Mouse (Mus musculus) kidney, embryonic 14.5 days (tissue): ENCODE data around the gene Igf2bp2. TPM values are rescaled to one million over a fixed set of nuclear protein-coding genes. Genes with fewer than 3 reads are reported as not detected.

Source experiments
- ATAC-seq: fragments of 200-750 bp; cut with Nextera tagmentation; 2 replicates; pipeline ENCODE4 v1.8.0; 2017; ENCODE audit warnings: moderate number of reproducible peaks, mild to moderate bottlenecking, moderate TSS enrichment, moderate library complexity; ENCODE audit not compliant: low FRiP score, low TSS enrichment
- H3K27ac ChIP-seq: fragments of 300-500 bp; sonication (generic); 2 replicates; pipeline ENCODE4 v1.5.1; 2014; ENCODE audit warnings: low read depth, mild to moderate bottlenecking, low read length, moderate library complexity, mixed read lengths
- H3K27me3 ChIP-seq: fragments of 300-500 bp; sonication (generic); 2 replicates; pipeline ENCODE4 v1.6.1; 2014; ENCODE audit warnings: mild to moderate bottlenecking, low read length; ENCODE audit not compliant: control insufficient read depth, insufficient read depth
- H3K36me3 ChIP-seq: fragments of 300-500 bp; sonication (generic); 2 replicates; pipeline ENCODE4 v1.6.1; 2014; ENCODE audit warnings: low read length, mixed read lengths; ENCODE audit not compliant: control insufficient read depth, insufficient read depth
- H3K4me1 ChIP-seq: fragments of 300-500 bp; sonication (generic); 2 replicates; pipeline ENCODE4 v1.6.1; 2014; ENCODE audit warnings: low read length, mixed read lengths; ENCODE audit not compliant: control insufficient read depth, insufficient read depth
- H3K4me2 ChIP-seq: fragments of 300-500 bp; sonication (generic); replicated peaks from 2 replicates; pipeline ENCODE4 v1.6.1; 2014; ENCODE audit warnings: low read depth, mild to moderate bottlenecking, low read length
- H3K4me3 ChIP-seq: fragments of 300-500 bp; sonication (generic); 2 replicates; pipeline ENCODE4 v1.5.1; 2014; ENCODE audit warnings: mild to moderate bottlenecking, low read length
- H3K9ac ChIP-seq: fragments of 300-500 bp; sonication (generic); 2 replicates; pipeline ENCODE4 v1.6.1; 2014; ENCODE audit warnings: low read depth, mild to moderate bottlenecking, low read length, moderate library complexity
- H3K9me3 ChIP-seq: fragments of 300-500 bp; sonication (generic); 2 replicates; pipeline ENCODE4 v1.6.1; 2016; ENCODE audit warnings: low read length; ENCODE audit not compliant: control insufficient read depth
- WGBS: fragments of 180-500 bp; shearing (Covaris S2); extraction: QIAGEN DNeasy Blood & Tissue Kit; methylation state at CpG from one replicate; pipeline ENCODE4 v1.1.7; 2014; 5-methylcytosine and 5-hydroxymethylcytosine counted together
- polyA plus RNA-seq: library from polyadenylated mRNA; unstranded; fragments of >200 nt; fragmentation: Nextera tagmentation; extraction: Ambion mirVana; gene quantifications from 2 replicates; pipeline ENCODE4 v1.2.1, GENCODE M21; 2014

Igf2bp2 gene
- polyA plus RNA-seq, 1 experiment from 2014 or later, result 135 TPM

DNA sequence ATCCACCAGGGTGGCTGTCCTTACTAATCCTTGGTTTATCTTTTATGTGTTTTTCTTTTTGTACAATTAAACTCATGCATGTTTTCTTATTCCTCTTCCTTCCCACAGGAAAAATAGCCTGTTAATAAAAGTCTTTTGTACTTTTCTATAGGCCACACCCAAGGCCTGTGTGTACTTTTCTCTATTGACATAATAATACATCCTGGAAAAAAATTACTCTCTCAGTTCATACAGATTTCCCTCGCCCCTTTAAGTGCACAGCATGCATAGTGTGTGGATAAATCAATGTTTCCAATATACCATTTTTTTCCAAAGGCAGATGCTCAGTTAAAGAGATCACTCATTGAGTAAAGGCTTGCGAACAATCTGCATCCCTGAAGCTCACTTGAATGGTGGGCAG lies 14.9 kb upstream of the Igf2bp2 start:
- Histone ChIP-seq H3K36me3 (no peaks in the 10 kb centered on the region), H3K9me3 (no peaks in the 10 kb centered on the region), H3K27me3 (no peaks in the 10 kb centered on the region), H3K4me2 (no peak overlapping the region), H3K27ac (no peak overlapping the region), H3K4me3 (no peak overlapping the region), H3K9ac (no peak overlapping the region), H3K4me1 (no peaks in the 10 kb centered on the region)
- 88% methylated on average over 2 of the region's 2 CpGs for WGBS
- ATAC-seq, result no peak

DNA sequence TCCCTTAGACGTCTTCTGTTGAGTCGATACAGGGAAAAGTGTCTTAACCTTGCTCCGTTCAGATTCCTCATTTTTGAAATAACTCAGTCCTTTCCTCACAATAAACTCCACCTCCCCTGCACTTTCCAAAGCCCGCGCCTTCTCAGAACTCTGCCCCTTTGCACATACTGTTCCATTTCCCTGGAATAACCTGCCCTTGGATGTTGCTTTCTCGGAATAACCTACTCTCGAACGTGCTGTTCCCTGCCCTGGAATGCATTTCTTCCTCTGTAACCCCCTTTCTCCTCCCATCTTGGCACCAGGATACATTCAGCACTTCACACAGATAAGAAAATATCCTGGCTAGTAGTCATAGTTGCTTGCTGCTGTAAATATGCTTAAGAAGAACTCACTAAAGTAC lies 5.6 kb upstream of the Igf2bp2 start:
- Histone ChIP-seq H3K27ac (no peak overlapping the region), H3K4me2 (no peak overlapping the region), H3K27me3 (no peaks in the 10 kb centered on the region), H3K4me1 (no peaks in the 10 kb centered on the region), H3K9me3 (no peaks in the 10 kb centered on the region), H3K9ac (no peak overlapping the region), H3K36me3 (no peaks in the 10 kb centered on the region), H3K4me3 (no peak overlapping the region)
- ATAC-seq, result no peak
- WGBS, result 95% methylated on average over 8 of the region's 8 CpGs

- no peaks in the 10 kb centered on the region for H3K36me3 ChIP-seq
- no peaks in the 10 kb centered on the region for H3K4me1 ChIP-seq
- no peak overlapping the region for H3K9ac ChIP-seq
- H3K27ac ChIP-seq, result no peak overlapping the region
- H3K9me3 ChIP-seq, result no peaks in the 10 kb centered on the region
- H3K4me2 ChIP-seq, result no peak overlapping the region
- no peak overlapping the region for H3K4me3 ChIP-seq
- no peaks in the 10 kb centered on the region for H3K27me3 ChIP-seq
- no peak for ATAC-seq
- 93% methylated on average over 5 of the region's 5 CpGs for WGBS
Measured at GRCm38 (mm10) chr16:22165556-22165955, 2.5 kb upstream of the Igf2bp2 start.

- Histone ChIP-seq H3K27ac (no peak overlapping the region), H3K9ac (peak overlapping the region; percentile 97; the same call in 1 of the 2 replicates), H3K4me1 (peaks cover 5% of the 10 kb centered on the region; the same call in 1 of the 2 replicates), H3K27me3 (no peaks in the 10 kb centered on the region), H3K4me2 (peak overlapping the region; percentile 48), H3K4me3 (no peak overlapping the region), H3K36me3 (no peaks in the 10 kb centered on the region), H3K9me3 (no peaks in the 10 kb centered on the region)
- WGBS, result 51% methylated on average over 8 of the region's 8 CpGs
- no peak for ATAC-seq
Measured at GRCm38 (mm10) chr16:22164446-22164845, 1.3 kb upstream of the Igf2bp2 start.

DNA sequence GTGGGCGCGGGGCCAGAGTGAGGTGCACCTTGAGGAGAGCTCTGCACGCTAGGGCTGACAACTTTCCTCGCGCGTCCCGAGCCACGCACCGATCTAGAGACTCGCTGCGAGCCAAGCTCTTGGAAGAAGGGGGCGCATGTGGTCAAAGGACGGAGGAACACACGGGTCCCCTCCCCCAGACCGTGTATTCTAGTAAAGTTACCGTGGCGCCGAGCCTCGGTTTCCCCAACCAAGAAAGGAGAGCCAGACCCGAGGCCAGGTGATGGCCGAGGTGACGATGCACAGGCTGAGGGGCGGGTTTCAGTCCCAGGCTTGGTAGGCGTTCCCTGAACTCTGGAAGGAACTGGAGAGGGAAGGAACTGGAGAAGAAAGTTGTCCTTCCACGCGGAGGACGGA lies 355 bp upstream of the Igf2bp2 start:
- Histone ChIP-seq H3K9ac (peak overlapping the region; percentile 97), H3K4me3 (peak overlapping the region; percentile 71), H3K4me2 (peak overlapping the region; percentile 48), H3K4me1 (peaks cover 9% of the 10 kb centered on the region; the same call in 1 of the 2 replicates), H3K27ac (peak overlapping the region; percentile 85), H3K27me3 (no peaks in the 10 kb centered on the region), H3K9me3 (no peaks in the 10 kb centered on the region), H3K36me3 (no peaks in the 10 kb centered on the region)
- WGBS, result under 1% methylated on average over 27 of the region's 27 CpGs
- ATAC-seq, result peak; percentile 71

- H3K27me3 ChIP-seq, result no peaks in the 10 kb centered on the region
- no peak; the same call in 1 of the 2 replicates for ATAC-seq
- peak overlapping the region; percentile 85 for H3K27ac ChIP-seq
- H3K4me3 ChIP-seq, result peak overlapping the region; percentile 71
- H3K4me2 ChIP-seq, result peak overlapping the region; percentile 48
- H3K9me3 ChIP-seq, result no peaks in the 10 kb centered on the region
- no peaks in the 10 kb centered on the region for H3K36me3 ChIP-seq
- under 1% methylated on average over 19 of the region's 19 CpGs for WGBS
- peak overlapping the region; percentile 97 for H3K9ac ChIP-seq
- H3K4me1 ChIP-seq, result peaks cover 9% of the 10 kb centered on the region; the same call in 1 of the 2 replicates
Measured at GRCm38 (mm10) chr16:22162066-22162511, 1.0 kb downstream of the Igf2bp2 start.

GRCm38 (mm10) chr16:22161351-22162065 lies 1.6 kb downstream of the Igf2bp2 start:
- peak overlapping the region; percentile 85 for H3K27ac ChIP-seq
- H3K36me3 ChIP-seq, result no peaks in the 10 kb centered on the region
- peaks cover 9% of the 10 kb centered on the region; the same call in 1 of the 2 replicates for H3K4me1 ChIP-seq
- peak overlapping the region; percentile 71 for H3K4me3 ChIP-seq
- ATAC-seq, result peak; percentile 47
- no peaks in the 10 kb centered on the region for H3K27me3 ChIP-seq
- under 1% methylated on average over 68 of the region's 71 CpGs for WGBS
- H3K9ac ChIP-seq, result peak overlapping the region; percentile 97
- H3K4me2 ChIP-seq, result peak overlapping the region; percentile 48
- H3K9me3 ChIP-seq, result no peaks in the 10 kb centered on the region

DNA sequence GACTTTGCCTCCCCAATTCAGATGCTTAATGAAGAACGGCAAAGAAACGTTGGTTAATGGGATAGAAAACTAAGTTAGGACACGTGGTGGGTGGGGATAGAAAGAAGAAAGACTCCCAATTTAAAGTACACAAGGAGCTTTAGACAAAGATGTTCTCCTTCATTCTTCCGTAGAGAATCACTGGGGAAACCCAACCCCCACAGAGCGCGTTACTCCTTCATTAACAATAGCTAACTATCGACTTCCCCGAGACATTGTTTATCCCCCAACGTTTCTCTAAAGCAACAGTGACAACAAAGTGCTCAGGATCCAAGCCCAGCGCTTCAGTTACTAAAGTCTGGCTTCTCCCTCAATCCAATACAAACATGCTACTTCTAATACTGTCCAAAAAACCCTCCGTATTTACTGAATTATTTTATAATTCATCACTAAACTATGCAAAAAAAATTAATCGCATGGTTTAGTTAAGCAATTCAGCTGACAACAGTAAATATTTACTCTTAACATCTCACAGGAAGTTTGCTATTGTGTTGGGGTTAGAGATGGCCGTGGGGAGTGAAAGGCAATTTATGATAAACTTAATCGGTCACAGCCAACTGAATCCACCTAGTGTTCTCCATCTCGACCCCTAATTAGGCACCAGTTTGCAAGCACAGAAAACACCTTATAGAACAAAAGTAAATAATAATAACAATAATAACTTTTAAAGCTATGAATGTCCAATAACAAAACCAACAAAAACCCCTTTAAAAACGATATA lies 2.5 kb downstream of the Igf2bp2 start:
- ATAC-seq, result no peak
- H3K4me3 ChIP-seq, result peak overlapping the region; percentile 71
- WGBS, result under 1% methylated on average over 16 of the region's 16 CpGs

More for the DNA sequence above, 2.5 kb downstream of the Igf2bp2 start:
- Histone ChIP-seq H3K36me3 (no peaks in the 10 kb centered on the region), H3K9me3 (no peaks in the 10 kb centered on the region), H3K27me3 (no peaks in the 10 kb centered on the region), H3K4me1 (peaks cover 9% of the 10 kb centered on the region; the same call in 1 of the 2 replicates), H3K4me2 (peak overlapping the region; percentile 48), H3K9ac (peak overlapping the region; percentile 97), H3K27ac (no peak overlapping the region)
